Mouse (Mus musculus): ENCODE data around the gene Nrsn2. TPM values are rescaled to one million over a fixed set of nuclear protein-coding genes. Genes with fewer than 3 reads are reported as not detected.

Gene Nrsn2
- polyA plus RNA-seq, 1 experiment from 2014 or later, result not detected

GRCm38 (mm10) chr2:152344909-152345308 lies 31.5 kb downstream of the Nrsn2 start:
- H3K27me3 ChIP-seq, result no peaks in the 10 kb centered on the region
- in situ Hi-C loops (cut with MboI; ENCODE audit: low pct_unique_long_range_greater_than_20kb), result loop anchor here (5.0 to 25.0 kb wide), 2 partner anchors 238 to 433 kb away; partner anchors contain the start of genes Angpt4 and Srxn1
- no peak for DNase-seq (ENCODE audit: low read depth, low spot score)
- ATAC-seq, result no peak
- CTCF ChIA-PET, result interaction anchor here (1.1 to 3.9 kb wide), 5 partner anchors 11 to 38 kb away, joined by 3 to 20 read pairs (median 7); partner anchors contain the start of gene Rbck1
- POLR2A ChIA-PET, result interaction anchor here (0.6 to 1.6 kb wide), 2 partner anchors 8 to 64 kb away, joined by 3 to 4 read pairs; no protein-coding TSS in a partner anchor
- no peak for TF ChIP-seq CTCF (IDR thresholded peaks at IDR 0.05)

GRCm38 (mm10) chr2:152344361-152344760 lies 32.1 kb downstream of the Nrsn2 start:
- POLR2A ChIA-PET, result interaction anchor here (1.1 to 1.6 kb wide), 3 partner anchors 8 to 17 kb away, joined by 3 to 6 read pairs (median 4); no protein-coding TSS in a partner anchor
- CTCF ChIA-PET, result interaction anchor here (1.1 to 3.9 kb wide), 8 partner anchors 11 to 241 kb away, joined by 3 to 20 read pairs (median 6); partner anchors contain the start of genes Rbck1 and Tbc1d20
- in situ Hi-C loops (cut with MboI; ENCODE audit: low pct_unique_long_range_greater_than_20kb), result loop anchor here (25.0 kb wide), 1 partner anchor 432 kb away; the partner anchor contains the start of gene Angpt4
- H3K27me3 ChIP-seq, result no peaks in the 10 kb centered on the region
- no peak for TF ChIP-seq CTCF (IDR thresholded peaks at IDR 0.05)
- ATAC-seq (no peak), DNase-seq (ENCODE audit: low read depth, low spot score) (no peak)

GRCm38 (mm10) chr2:152343329-152344213 lies 32.9 kb downstream of the Nrsn2 start, which contains the start of gene Trib3:
TSS of gene Trib3 (minus strand) at chr2:152344032.
- ChIA-PET CTCF (interaction anchor here (0.6 to 3.9 kb wide), 25 partner anchors 9 to 1605 kb away, joined by 3 to 20 read pairs (median 3); partner anchors contain the start of genes Rbck1 and Tbc1d20), POLR2A (interaction anchor here (0.7 to 1.6 kb wide), 6 partner anchors 8 to 49 kb away, joined by 3 to 6 read pairs (median 4); no protein-coding TSS in a partner anchor)
- DNase-seq (ENCODE audit: low read depth, low spot score) (no peak), ATAC-seq (peak; percentile 75)
- no peaks in the 10 kb centered on the region for H3K27me3 ChIP-seq
- peak; percentile 93 for TF ChIP-seq CTCF (IDR thresholded peaks at IDR 0.05)
- in situ Hi-C loops (cut with MboI; ENCODE audit: low pct_unique_long_range_greater_than_20kb), result loop anchor here (25.0 kb wide), 1 partner anchor 431 kb away; the partner anchor contains the start of gene Angpt4

- POLR2A ChIA-PET, result interaction anchor here (1.1 kb wide), 1 partner anchor 46 kb away, joined by 3 read pairs; the partner anchor contains the start of gene Tbc1d20
- no peak for DNase-seq (ENCODE audit: low read depth, low spot score)
- in situ Hi-C loops (cut with MboI; ENCODE audit: low pct_unique_long_range_greater_than_20kb), result loop anchor here (25.0 kb wide), 1 partner anchor 427 kb away; the partner anchor contains the start of gene Angpt4
- H3K27me3 ChIP-seq, result no peaks in the 10 kb centered on the region
- CTCF ChIA-PET, result interaction anchor here (1.8 kb wide), 1 partner anchor 24 kb away, joined by 7 read pairs; no protein-coding TSS in a partner anchor
- no peak for TF ChIP-seq CTCF (IDR thresholded peaks at IDR 0.05)
- ATAC-seq, result no peak
Measured at GRCm38 (mm10) chr2:152339631-152340179, 36.7 kb downstream of the Nrsn2 start.

GRCm38 (mm10) chr2:152338319-152338718 lies 38.1 kb downstream of the Nrsn2 start:
- in situ Hi-C loops (cut with MboI; ENCODE audit: low pct_unique_long_range_greater_than_20kb), result loop anchor here (25.0 kb wide), 1 partner anchor 426 kb away; the partner anchor contains the start of gene Angpt4
- POLR2A ChIA-PET, result no interaction called here
- ATAC-seq (no peak), DNase-seq (ENCODE audit: low read depth, low spot score) (no peak)
- no peaks in the 10 kb centered on the region for H3K27me3 ChIP-seq
- CTCF ChIA-PET, result interaction anchor here (1.8 kb wide), 1 partner anchor 25 kb away, joined by 7 read pairs; no protein-coding TSS in a partner anchor
- TF ChIP-seq CTCF (IDR thresholded peaks at IDR 0.05), result no peak

- DNase-seq (ENCODE audit: low read depth, low spot score) (no peak), ATAC-seq (no peak)
- TF ChIP-seq CTCF (IDR thresholded peaks at IDR 0.05), result no peak
- H3K27me3 ChIP-seq, result no peaks in the 10 kb centered on the region
- ChIA-PET POLR2A (no interaction called here), CTCF (interaction anchor here (1.3 to 1.8 kb wide), 2 partner anchors 26 to 87 kb away, joined by 3 to 7 read pairs; no protein-coding TSS in a partner anchor)
- in situ Hi-C loops (cut with MboI; ENCODE audit: low pct_unique_long_range_greater_than_20kb), result loop anchor here (25.0 kb wide), 1 partner anchor 425 kb away; the partner anchor contains the start of gene Angpt4
Measured at GRCm38 (mm10) chr2:152337591-152338212, 38.7 kb downstream of the Nrsn2 start.

GRCm38 (mm10) chr2:152336856-152337255 lies 39.6 kb downstream of the Nrsn2 start:
- in situ Hi-C loops (cut with MboI; ENCODE audit: low pct_unique_long_range_greater_than_20kb), result loop anchor here (25.0 kb wide), 1 partner anchor 425 kb away; the partner anchor contains the start of gene Angpt4
- TF ChIP-seq CTCF (IDR thresholded peaks at IDR 0.05), result no peak
- H3K27me3 ChIP-seq, result no peaks in the 10 kb centered on the region
- ATAC-seq (no peak), DNase-seq (ENCODE audit: low read depth, low spot score) (no peak)
- ChIA-PET CTCF (interaction anchor here (1.3 kb wide), 1 partner anchor 86 kb away, joined by 3 read pairs; no protein-coding TSS in a partner anchor), POLR2A (no interaction called here)

- ChIA-PET CTCF (interaction anchor here (1.1 to 1.5 kb wide), 2 partner anchors 8 to 28 kb away, joined by 4 read pairs; partner anchors contain the start of gene Trib3), POLR2A (no interaction called here)
- no peak for TF ChIP-seq CTCF (IDR thresholded peaks at IDR 0.05)
- H3K27me3 ChIP-seq, result no peaks in the 10 kb centered on the region
- in situ Hi-C loops (cut with MboI; ENCODE audit: low pct_unique_long_range_greater_than_20kb), result loop anchor here (25.0 kb wide), 1 partner anchor 423 kb away; the partner anchor contains the start of gene Angpt4
- DNase-seq (ENCODE audit: low read depth, low spot score) (no peak), ATAC-seq (no peak)
Measured at GRCm38 (mm10) chr2:152335289-152335820, 41.1 kb downstream of the Nrsn2 start.

All from Patski (cell line).